Mouse (Mus musculus): ENCODE results near the gene Anks6.
"Not testable (repeated sequence)": the region's sequence is repeated elsewhere in the genome, so short reads cannot be mapped to it uniquely, and the experiment has no call there.

- not testable (repeated sequence) for TF ChIP-seq CTCF (IDR thresholded peaks at IDR 0.05; ENCODE audit: low read depth, low read length); POLR2A (IDR thresholded peaks at IDR 0.05; ENCODE audit: extremely low read depth, insufficient read depth, low read length)
Measured at GRCm38 (mm10) chr4:47055170-47055569, 2.1 kb downstream of the Anks6 start.
